Mouse (Mus musculus) cerebellum, postnatal 36 days (tissue): ENCODE measurements around the gene Dis3l.
A peak's percentile ranks its signal among the peaks of the same experiment; 100 is the strongest.
"Not testable (repeated sequence)": the region's sequence is repeated elsewhere in the genome, so short reads cannot be mapped to it uniquely, and the experiment has no call there.

Experiments
- DNase-seq, 2 experiments: peaks; one replicate each; pipeline ENCODE4 v3.0.0; 2021 to 2022; ENCODE audit warnings: mixed read lengths in 2 of 2

Dis3l gene

GRCm38 (mm10) chr9:64314696-64315095, 26.4 kb downstream of the Dis3l start:
- no peak for DNase-seq

GRCm38 (mm10) chr9:64312128-64312527, 29.0 kb downstream of the Dis3l start:
- DNase-seq: peak in 1 of 2 experiments; percentile 5

GRCm38 (mm10) chr9:64310996-64311785, 29.9 kb downstream of the Dis3l start:
- no peak for DNase-seq

GRCm38 (mm10) chr9:64306476-64307312, 34.4 kb downstream of the Dis3l start:
- DNase-seq: no peak

- DNase-seq: not testable (repeated sequence)
These were observed 38.0 kb downstream of the Dis3l start for GRCm38 (mm10) chr9:64303086-64303485.

GRCm38 (mm10) chr9:64282404-64282987, 58.6 kb downstream of the Dis3l start:
- DNase-seq: no peak

- no peak for DNase-seq
These were observed 59.3 kb downstream of the Dis3l start for GRCm38 (mm10) chr9:64281781-64282178.

GRCm38 (mm10) chr9:64281105-64281780, 59.8 kb downstream of the Dis3l start, which contains the start of gene Tipin:
Gene Tipin, plus strand, starts transcription at chr9:64281581.
- DNase-seq: peak; percentile 93 to 94

GRCm38 (mm10) chr9:64278665-64279310, 62.3 kb downstream of the Dis3l start:
- no peak for DNase-seq

GRCm38 (mm10) chr9:64277706-64278105, 63.4 kb downstream of the Dis3l start:
- peak; percentile 72 to 77 for DNase-seq

- no peak for DNase-seq
These were observed 66.2 kb downstream of the Dis3l start for GRCm38 (mm10) chr9:64274919-64275318.

- no peak for DNase-seq
These were observed 66.8 kb downstream of the Dis3l start for GRCm38 (mm10) chr9:64274291-64274690.

GRCm38 (mm10) chr9:64273757-64274156, 67.3 kb downstream of the Dis3l start:
- no peak for DNase-seq

GRCm38 (mm10) chr9:64272611-64273010, 68.5 kb downstream of the Dis3l start:
- DNase-seq: peak; percentile 26 to 45

GRCm38 (mm10) chr9:64271249-64271648, 69.8 kb downstream of the Dis3l start:
- DNase-seq: no peak

GRCm38 (mm10) chr9:64268836-64269235, 72.3 kb downstream of the Dis3l start:
- not testable (repeated sequence) for DNase-seq

- no peak for DNase-seq
These were observed 72.9 kb downstream of the Dis3l start for GRCm38 (mm10) chr9:64268196-64268595.

GRCm38 (mm10) chr9:64267231-64267630, 73.9 kb downstream of the Dis3l start:
- no peak for DNase-seq

GRCm38 (mm10) chr9:64264813-64265212, 76.3 kb downstream of the Dis3l start:
- DNase-seq: no peak

GRCm38 (mm10) chr9:64261023-64261422, 80.1 kb downstream of the Dis3l start:
- no peak for DNase-seq

GRCm38 (mm10) chr9:64259906-64260305, 81.2 kb downstream of the Dis3l start:
- no peak for DNase-seq
